Mouse (Mus musculus) kidney, postnatal 0 days (tissue): Measurements from ENCODE around the gene Kcne3. TPM values are rescaled to one million over a fixed set of nuclear protein-coding genes. Genes with fewer than 3 reads are reported as not detected.

Experiments
- ATAC-seq: fragments of 200-750 bp; cut with Nextera tagmentation; replicated peaks from 2 replicates; pipeline ENCODE4 v1.8.0; 2017; ENCODE audit warnings: low read depth, moderate number of reproducible peaks, moderate TSS enrichment, moderate library complexity; ENCODE audit not compliant: low FRiP score
- DNase-seq: peaks from one replicate; pipeline ENCODE4 v3.0.0-alpha.2; 2016; ENCODE audit warnings: low spot score
- H3K27ac ChIP-seq: fragments of 300-500 bp; sonication (generic); 2 replicates; pipeline ENCODE4 v1.5.1; 2014; ENCODE audit warnings: mild to moderate bottlenecking
- H3K27me3 ChIP-seq: fragments of 300-500 bp; sonication (generic); 2 replicates; pipeline ENCODE4 v1.6.1; 2014; ENCODE audit warnings: low read length, mixed read lengths; ENCODE audit not compliant: insufficient read depth
- H3K36me3 ChIP-seq: fragments of 300-500 bp; sonication (generic); 2 replicates; pipeline ENCODE4 v1.6.1; 2014; ENCODE audit warnings: low read length, mixed read lengths; ENCODE audit not compliant: insufficient read depth
- H3K4me1 ChIP-seq: fragments of 300-500 bp; sonication (generic); replicated peaks from 2 replicates; pipeline ENCODE4 v1.6.1; 2014; ENCODE audit warnings: antibody characterized with exemption, low read length, mixed read lengths; ENCODE audit not compliant: insufficient read depth
- H3K4me2 ChIP-seq: fragments of 300-500 bp; sonication (generic); 2 replicates; pipeline ENCODE4 v1.6.1; 2014; ENCODE audit warnings: mild to moderate bottlenecking, low read length, moderate library complexity, mixed read lengths
- H3K4me3 ChIP-seq: fragments of 300-500 bp; sonication (generic); replicated peaks from 2 replicates; pipeline ENCODE4 v1.5.1; 2014; ENCODE audit warnings: low read depth, low read length
- H3K9ac ChIP-seq: fragments of 300-500 bp; sonication (generic); 2 replicates; pipeline ENCODE4 v1.6.1; 2014; ENCODE audit warnings: low read depth, low read length
- H3K9me3 ChIP-seq: fragments of 300-500 bp; sonication (generic); replicated peaks from 2 replicates; pipeline ENCODE4 v1.6.1; 2016; ENCODE audit warnings: low read length, inconsistent platforms, mixed read lengths
- CTCF ChIP-seq: IDR thresholded peaks from 2 replicates; pipeline ENCODE4 v1.5.1; 2016; ENCODE audit warnings: antibody characterized with exemption, low read depth, mild to moderate bottlenecking, moderate library complexity
- WGBS: fragments of 180-500 bp; shearing (Covaris S2); extraction: QIAGEN DNeasy Blood & Tissue Kit; methylation state at CpG from one replicate; pipeline ENCODE4 v1.1.7; 2014; 5-methylcytosine and 5-hydroxymethylcytosine counted together
- polyA plus RNA-seq: library from polyadenylated mRNA; unstranded; fragments of >200 nt; fragmentation: Nextera tagmentation; extraction: Ambion mirVana; gene quantifications from 2 replicates; pipeline ENCODE4 v1.2.1, GENCODE M21; 2015

The Kcne3 gene
- polyA plus RNA-seq, 1 experiment from 2014 or later = 2.3 TPM

DNA sequence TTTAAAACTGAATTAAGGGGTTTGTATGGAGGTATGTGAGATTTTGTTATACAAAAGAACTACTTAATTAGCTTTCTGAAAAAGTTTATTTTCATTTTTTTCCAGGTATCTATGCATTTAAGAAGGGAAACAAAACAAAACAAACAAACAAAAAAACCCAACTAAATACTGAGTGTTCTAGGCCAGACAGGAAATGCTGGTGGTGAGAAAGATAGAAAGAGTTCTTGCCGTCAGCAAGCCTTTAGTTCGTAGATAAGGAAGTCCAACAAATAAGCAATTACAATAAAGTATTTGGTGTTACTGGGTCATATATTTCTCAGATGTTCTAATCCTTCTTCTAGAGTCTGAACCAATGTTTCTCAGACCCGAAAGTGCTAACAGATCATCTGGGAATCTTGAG is 52.7 kb downstream of the Kcne3 start:
- TF ChIP-seq CTCF = no peak
- 53% methylated on average over 3 of the region's 3 CpGs for WGBS
- Histone ChIP-seq H3K36me3 (no peaks in the 10 kb centered on the region), H3K4me2 (no peak overlapping the region; the same call in 1 of the 2 replicates), H3K27me3 (no peaks in the 10 kb centered on the region), H3K27ac (no peak overlapping the region), H3K4me3 (no peak overlapping the region), H3K9me3 (no peaks in the 10 kb centered on the region), H3K4me1 (no peaks in the 10 kb centered on the region; the same call in 1 of the 2 replicates), H3K9ac (no peak overlapping the region)
- ATAC-seq (no peak), DNase-seq (no peak)

DNA sequence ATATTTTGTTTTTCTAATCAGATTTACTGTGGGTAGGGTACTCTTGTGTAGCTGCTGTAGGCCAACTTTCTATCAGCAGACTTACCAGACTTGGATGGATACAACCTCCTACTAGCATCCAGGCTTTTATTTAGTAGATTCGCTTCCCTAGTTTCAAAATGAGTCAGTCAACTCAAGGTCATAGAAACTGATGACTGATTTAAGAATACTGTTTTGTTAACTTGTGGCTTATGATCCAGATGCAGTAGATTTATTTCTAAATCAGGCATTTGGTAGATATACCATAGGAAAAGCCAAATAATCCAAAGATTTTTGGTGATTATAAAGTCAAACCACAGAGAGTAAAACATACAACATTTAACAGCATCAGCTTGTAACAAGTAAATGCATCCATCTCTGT is 54.3 kb downstream of the Kcne3 start:
- no peak for TF ChIP-seq CTCF

DNA sequence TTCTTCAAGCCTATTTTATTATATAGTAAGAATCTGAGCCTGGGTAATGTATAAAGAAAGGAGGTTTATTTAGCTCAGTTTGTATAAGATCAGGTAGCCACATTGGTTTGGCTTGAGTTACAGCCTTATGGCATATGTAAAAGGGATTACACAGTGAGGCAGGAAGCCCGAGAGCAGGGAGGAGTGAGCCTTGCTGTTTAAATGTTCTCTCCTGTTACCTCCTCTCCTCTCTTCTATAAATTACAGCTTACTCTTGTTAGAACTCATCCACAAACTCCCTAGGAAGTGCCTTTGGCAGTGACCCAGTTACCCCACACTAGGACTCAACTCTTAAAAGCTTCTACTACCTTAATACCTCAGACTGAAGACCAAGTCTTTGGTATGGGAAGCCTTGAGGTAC is 55.4 kb downstream of the Kcne3 start:
- no peaks in the 10 kb centered on the region; the same call in 1 of the 2 replicates for H3K4me1 ChIP-seq
- no peaks in the 10 kb centered on the region for H3K27me3 ChIP-seq
- no peak overlapping the region for H3K4me2 ChIP-seq
- DNase-seq = peak; percentile 78
- TF ChIP-seq CTCF = no peak
- no peak for ATAC-seq
- H3K9me3 ChIP-seq = no peaks in the 10 kb centered on the region
- 24% methylated on average over 1 of the region's 1 CpGs for WGBS
- H3K4me3 ChIP-seq = no peak overlapping the region
- H3K9ac ChIP-seq = no peak overlapping the region
- no peaks in the 10 kb centered on the region for H3K36me3 ChIP-seq
- H3K27ac ChIP-seq = no peak overlapping the region

More for the DNA sequence above, 54.3 kb downstream of the Kcne3 start:
- Histone ChIP-seq H3K9ac (no peak overlapping the region), H3K4me3 (no peak overlapping the region), H3K36me3 (no peaks in the 10 kb centered on the region), H3K9me3 (no peaks in the 10 kb centered on the region), H3K27me3 (no peaks in the 10 kb centered on the region), H3K27ac (no peak overlapping the region), H3K4me1 (no peaks in the 10 kb centered on the region; the same call in 1 of the 2 replicates), H3K4me2 (no peak overlapping the region)
- ATAC-seq (no peak), DNase-seq (no peak)
- 79% methylated on average over 1 of the region's 1 CpGs for WGBS

DNA sequence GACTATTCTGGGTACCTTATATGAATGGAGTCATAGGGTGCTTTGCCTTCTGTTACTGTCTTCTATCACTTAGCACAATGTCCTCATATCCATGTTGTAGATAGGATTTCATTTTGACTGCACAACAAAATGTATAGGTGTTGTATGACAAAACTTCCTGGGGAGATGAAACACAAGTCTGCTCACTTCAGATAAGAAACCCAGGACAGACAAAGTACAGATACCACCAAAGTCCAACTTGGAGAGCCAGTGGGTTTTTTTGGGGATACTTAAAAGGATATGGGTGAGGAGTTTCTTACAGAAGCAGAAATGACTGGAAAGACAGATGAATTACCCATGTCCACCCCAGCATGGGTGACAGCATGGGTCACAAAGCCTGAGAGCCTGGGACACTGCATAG is 57.4 kb downstream of the Kcne3 start:
- ATAC-seq (no peak), DNase-seq (no peak)
- no peaks in the 10 kb centered on the region for H3K27me3 ChIP-seq
- H3K4me1 ChIP-seq = no peaks in the 10 kb centered on the region
- no peaks in the 10 kb centered on the region for H3K36me3 ChIP-seq
- H3K9me3 ChIP-seq = no peaks in the 10 kb centered on the region
- H3K9ac ChIP-seq = no peak overlapping the region
- no peak overlapping the region for H3K4me3 ChIP-seq
- no peak overlapping the region for H3K27ac ChIP-seq
- no peak for TF ChIP-seq CTCF
- no peak overlapping the region for H3K4me2 ChIP-seq

Other genes starting within 250 kb of the Kcne3 start
- gene Rnf169, start 196.1 kb upstream of the Kcne3 start, polyA plus RNA-seq = 4.4 and 5.0 TPM in 2 replicates
- 0.22 and 0.32 TPM in 2 replicates for gene Chrdl2, start 170.3 kb upstream of the Kcne3 start, polyA plus RNA-seq
- 34.8 and 42.1 TPM in 2 replicates for gene Pold3, start 54.9 kb upstream of the Kcne3 start, polyA plus RNA-seq
- 19.7 and 20.1 TPM in 2 replicates for gene Lipt2, start 17.2 kb upstream of the Kcne3 start, polyA plus RNA-seq
- gene Pgm2l1, start 50.9 kb downstream of the Kcne3 start, polyA plus RNA-seq = 2.4 and 2.5 TPM in 2 replicates
- 2.2 and 2.7 TPM in 2 replicates for gene P4ha3, start 109.0 kb downstream of the Kcne3 start, polyA plus RNA-seq
- 13.1 TPM in 2 replicates for gene C2cd3, start 195.7 kb downstream of the Kcne3 start, polyA plus RNA-seq
- gene Ppme1, start 195.8 kb downstream of the Kcne3 start, polyA plus RNA-seq = 45.9 and 47.6 TPM in 2 replicates